Mouse (Mus musculus) heart, embryonic 15.5 days (tissue): ENCODE measurements around the gene Gtf2i. TPM values are rescaled to one million over a fixed set of nuclear protein-coding genes. Genes with fewer than 3 reads are reported as not detected.

ENCODE experiments used
- ATAC-seq: fragments of 200-750 bp; cut with Nextera tagmentation; replicated peaks from 2 replicates; pipeline ENCODE4 v1.8.0; 2017; ENCODE audit warnings: low read depth, moderate TSS enrichment; ENCODE audit not compliant: insufficient number of reproducible peaks, insufficient read depth, low FRiP score
- H3K27ac ChIP-seq: fragments of 300-500 bp; sonication (generic); 2 replicates; pipeline ENCODE4 v1.5.1; 2015; ENCODE audit warnings: mild to moderate bottlenecking, inconsistent platforms
- H3K27me3 ChIP-seq: fragments of 300-500 bp; sonication (generic); 2 replicates; pipeline ENCODE4 v1.6.1; 2015; ENCODE audit warnings: inconsistent platforms
- H3K36me3 ChIP-seq: fragments of 300-500 bp; sonication (generic); 2 replicates; pipeline ENCODE4 v1.6.1; 2015; ENCODE audit warnings: mild to moderate bottlenecking, inconsistent platforms
- H3K4me1 ChIP-seq: fragments of 300-500 bp; sonication (generic); replicated peaks from 2 replicates; pipeline ENCODE4 v1.6.1; 2015; ENCODE audit warnings: inconsistent platforms
- H3K4me2 ChIP-seq: fragments of 300-500 bp; sonication (generic); 2 replicates; pipeline ENCODE4 v1.6.1; 2015; ENCODE audit warnings: inconsistent platforms, mild to moderate bottlenecking, moderate library complexity
- H3K4me3 ChIP-seq: fragments of 300-500 bp; sonication (generic); 2 replicates; pipeline ENCODE4 v1.5.1; 2015; ENCODE audit warnings: mild to moderate bottlenecking, inconsistent platforms
- H3K9ac ChIP-seq: fragments of 300-500 bp; sonication (generic); 2 replicates; pipeline ENCODE4 v1.6.1; 2015; ENCODE audit warnings: mild to moderate bottlenecking, inconsistent platforms
- H3K9me3 ChIP-seq: fragments of 300-500 bp; sonication (generic); replicated peaks from 2 replicates; pipeline ENCODE4 v1.6.1; 2016; ENCODE audit warnings: inconsistent platforms
- WGBS: fragments of 180-500 bp; shearing (Covaris S2); methylation state at CpG from one replicate; pipeline ENCODE4 v1.1.7; 2015; ENCODE audit warnings: mixed read lengths; 5-methylcytosine and 5-hydroxymethylcytosine counted together
- polyA plus RNA-seq: library from polyadenylated mRNA; unstranded; fragments of >200 nt; fragmentation: Nextera tagmentation; extraction: Ambion mirVana; gene quantifications from 2 replicates; pipeline ENCODE4 v1.2.1, GENCODE M21; 2015

The Gtf2i gene
- polyA plus RNA-seq, 1 experiment from 2014 or later: 121 TPM

DNA sequence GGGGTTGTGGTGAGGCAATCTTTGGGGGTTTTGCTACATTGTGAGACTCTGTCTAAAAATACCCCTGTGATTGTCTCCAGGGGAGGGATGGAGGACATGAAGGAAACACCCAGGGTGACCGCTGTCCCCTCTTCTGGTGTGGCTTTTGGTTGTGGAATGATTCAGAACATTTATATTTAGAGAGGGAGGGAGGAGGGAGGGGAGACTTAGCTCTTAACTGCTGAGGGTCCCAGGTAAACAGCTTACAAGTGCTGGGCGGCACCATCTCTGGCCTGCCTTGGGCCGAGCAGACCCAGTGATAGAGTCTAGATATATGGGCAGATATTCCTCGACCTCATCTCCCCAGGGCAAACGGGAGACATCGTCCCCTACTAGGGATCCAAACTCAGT is 86.3 kb downstream of the Gtf2i start:
- Histone ChIP-seq H3K4me3 (no peak overlapping the region), H3K9ac (no peak overlapping the region), H3K27ac (peak overlapping the region; percentile 22; the same call in 1 of the 2 replicates), H3K36me3 (no peaks in the 10 kb centered on the region), H3K4me2 (peak overlapping the region; percentile 21; the same call in 1 of the 2 replicates), H3K9me3 (no peaks in the 10 kb centered on the region), H3K27me3 (peaks cover 2% of the 10 kb centered on the region; the same call in 1 of the 2 replicates), H3K4me1 (peaks cover 37% of the 10 kb centered on the region)
- 57% methylated on average over 6 of the region's 6 CpGs for WGBS
- no peak for ATAC-seq

DNA sequence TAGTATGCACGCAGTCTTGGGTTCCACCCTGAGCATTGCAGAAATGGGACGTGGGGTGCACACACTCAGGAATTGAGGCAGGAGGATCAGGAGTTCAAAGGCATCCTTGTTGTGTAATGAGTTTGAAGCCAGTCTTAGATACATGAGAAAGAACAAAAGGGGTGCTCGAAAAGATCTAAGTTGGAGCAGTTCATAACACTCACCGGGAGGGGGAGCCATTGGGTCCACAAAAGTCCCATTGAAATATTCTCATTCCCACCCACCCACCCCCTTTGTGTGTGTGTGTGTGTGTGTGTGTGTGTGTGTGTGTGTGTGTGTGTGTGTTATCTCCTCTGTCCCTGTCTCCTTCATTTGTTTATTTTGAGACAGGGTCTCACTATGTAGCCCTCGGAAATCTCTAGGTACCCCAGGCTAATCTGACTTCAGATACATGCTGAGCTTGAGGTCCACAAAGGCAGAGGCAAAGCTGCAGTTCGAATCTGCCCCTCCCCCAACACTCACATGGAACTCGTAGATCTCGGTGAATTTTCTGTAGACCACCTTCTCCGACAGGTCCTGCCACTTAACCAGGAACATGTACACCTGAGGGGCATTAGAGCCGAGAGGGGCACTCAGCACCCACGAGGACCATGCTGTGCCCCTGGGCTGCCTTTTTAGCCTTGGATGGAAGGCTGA is 86.8 kb downstream of the Gtf2i start:
- H3K4me3 ChIP-seq: no peak overlapping the region
- H3K27me3 ChIP-seq: peaks cover 5% of the 10 kb centered on the region
- H3K9ac ChIP-seq: no peak overlapping the region
- no peak for ATAC-seq
- peak overlapping the region; percentile 21; the same call in 1 of the 2 replicates for H3K4me2 ChIP-seq
- H3K36me3 ChIP-seq: no peaks in the 10 kb centered on the region
- H3K4me1 ChIP-seq: peaks cover 32% of the 10 kb centered on the region
- no peaks in the 10 kb centered on the region for H3K9me3 ChIP-seq
- 31% methylated on average over 11 of the region's 11 CpGs for WGBS
- peak overlapping the region; percentile 22; the same call in 1 of the 2 replicates for H3K27ac ChIP-seq

- H3K9ac ChIP-seq: no peak overlapping the region
- no peak overlapping the region for H3K27ac ChIP-seq
- no peak for ATAC-seq
- 57% methylated on average over 12 of the region's 12 CpGs for WGBS
- H3K9me3 ChIP-seq: no peaks in the 10 kb centered on the region
- H3K4me2 ChIP-seq: no peak overlapping the region
- H3K36me3 ChIP-seq: no peaks in the 10 kb centered on the region
- no peak overlapping the region for H3K4me3 ChIP-seq
- peaks cover 12% of the 10 kb centered on the region for H3K27me3 ChIP-seq
- H3K4me1 ChIP-seq: peaks cover 29% of the 10 kb centered on the region
Observed at GRCm38 (mm10) chr5:134226946-134227345, 87.6 kb downstream of the Gtf2i start.

DNA sequence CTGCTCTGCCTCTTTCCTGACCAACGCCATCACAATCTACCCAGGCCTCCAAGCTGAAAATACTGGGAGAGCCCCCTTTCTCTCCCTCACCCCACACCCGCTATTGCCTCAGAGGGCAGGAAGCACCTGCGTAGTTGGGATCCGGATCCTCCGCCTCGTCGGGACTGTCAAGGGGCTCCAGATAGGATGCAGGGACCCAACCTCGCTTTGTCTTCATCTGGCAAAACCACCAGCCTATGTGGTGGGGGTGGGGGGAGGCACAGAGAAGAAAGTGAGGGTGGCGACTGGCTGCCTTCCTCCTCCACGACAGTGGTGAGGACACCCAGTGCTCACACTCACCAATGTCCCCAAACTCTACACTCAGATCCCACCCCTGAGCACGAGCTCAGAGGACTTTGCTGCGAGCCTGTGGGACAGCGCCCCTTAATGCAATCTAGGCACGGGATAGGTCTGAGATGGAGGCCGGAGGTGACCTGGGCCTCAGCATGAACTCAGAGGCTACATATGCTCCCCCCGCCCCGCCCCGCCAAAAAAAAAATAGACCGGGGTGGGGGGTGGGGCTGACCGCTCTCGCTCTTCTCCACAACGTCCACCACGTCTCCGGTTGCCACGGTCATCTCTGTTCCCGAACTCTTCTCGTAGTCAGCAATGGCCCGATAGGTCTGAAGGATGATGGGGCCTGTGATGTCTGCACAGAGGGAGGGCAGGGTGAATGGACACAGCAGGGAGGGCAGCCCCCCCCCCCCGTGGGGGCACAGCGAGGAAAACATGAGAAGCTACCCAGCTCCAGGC is 89.3 kb downstream of the Gtf2i start:
- no peak for ATAC-seq
- Histone ChIP-seq H3K9me3 (no peaks in the 10 kb centered on the region), H3K4me2 (no peak overlapping the region), H3K4me1 (peaks cover 32% of the 10 kb centered on the region), H3K27me3 (peaks cover 16% of the 10 kb centered on the region), H3K36me3 (no peaks in the 10 kb centered on the region), H3K27ac (no peak overlapping the region), H3K9ac (no peak overlapping the region), H3K4me3 (no peak overlapping the region)
- 73% methylated on average over 30 of the region's 30 CpGs for WGBS

DNA sequence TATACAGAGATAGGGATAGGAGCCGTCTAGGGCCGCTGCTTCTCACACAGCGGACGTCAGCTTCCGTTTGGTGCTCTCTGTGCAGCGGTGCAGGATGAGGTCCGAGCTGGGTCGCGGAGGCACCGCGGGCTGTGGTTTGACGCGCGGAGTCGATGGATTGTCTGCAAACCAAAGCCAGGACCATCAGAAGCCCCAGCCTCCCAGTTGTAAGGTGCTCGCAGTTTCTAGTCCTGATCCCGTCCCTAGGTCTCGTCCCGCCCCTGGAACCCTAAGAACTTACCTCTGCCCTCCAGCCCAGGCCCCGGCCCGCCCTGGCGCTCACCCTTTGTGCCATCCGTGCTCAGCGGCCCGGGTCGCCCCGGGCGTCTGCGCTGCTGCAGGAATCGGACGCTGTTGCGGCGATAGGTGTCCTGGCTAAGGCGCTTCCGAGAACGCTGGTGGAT is 92.8 kb downstream of the Gtf2i start:
- Histone ChIP-seq H3K27ac (no peak overlapping the region), H3K4me3 (peak overlapping the region; percentile 40), H3K36me3 (peaks cover 2% of the 10 kb centered on the region; the same call in 1 of the 2 replicates), H3K4me1 (peaks cover 20% of the 10 kb centered on the region), H3K9ac (peak overlapping the region; percentile 54), H3K9me3 (no peaks in the 10 kb centered on the region), H3K27me3 (peaks cover 16% of the 10 kb centered on the region), H3K4me2 (peak overlapping the region; percentile 82)
- WGBS: 7% methylated on average over 36 of the region's 36 CpGs
- ATAC-seq: no peak; the same call in 1 of the 2 replicates

DNA sequence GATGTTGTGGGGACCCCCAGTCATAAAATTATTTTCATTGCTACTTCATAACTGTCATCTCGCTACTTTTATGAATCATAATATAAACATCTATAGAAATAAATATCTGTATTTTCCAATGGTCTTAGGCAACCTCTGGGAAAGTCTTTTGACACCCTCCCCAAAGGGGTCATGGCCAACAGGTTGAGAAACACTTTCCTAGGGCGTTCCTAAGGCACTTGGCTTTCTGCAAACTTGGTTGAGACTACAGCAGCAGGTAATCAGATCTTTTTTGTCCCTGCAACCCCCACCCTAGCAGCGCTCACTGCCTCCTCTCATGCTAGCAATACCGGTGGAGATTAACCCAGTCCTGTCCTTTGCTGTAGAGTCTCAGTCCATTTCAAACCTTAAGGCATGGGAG is 93.3 kb downstream of the Gtf2i start:
- 41% methylated on average over 4 of the region's 4 CpGs for WGBS
- H3K4me1 ChIP-seq: peaks cover 15% of the 10 kb centered on the region
- peaks cover 6% of the 10 kb centered on the region; the same call in 1 of the 2 replicates for H3K36me3 ChIP-seq
- H3K4me3 ChIP-seq: peak overlapping the region; percentile 40
- H3K27ac ChIP-seq: no peak overlapping the region
- no peak overlapping the region for H3K9ac ChIP-seq
- peaks cover 16% of the 10 kb centered on the region for H3K27me3 ChIP-seq
- H3K4me2 ChIP-seq: peak overlapping the region; percentile 82
- ATAC-seq: no peak
- H3K9me3 ChIP-seq: no peaks in the 10 kb centered on the region

GRCm38 (mm10) chr5:134217900-134218299 is 96.7 kb downstream of the Gtf2i start:
- Histone ChIP-seq H3K36me3 (peaks cover 8% of the 10 kb centered on the region; the same call in 1 of the 2 replicates), H3K9ac (no peak overlapping the region), H3K4me3 (no peak overlapping the region), H3K27me3 (peaks cover 13% of the 10 kb centered on the region), H3K4me2 (no peak overlapping the region), H3K9me3 (no peaks in the 10 kb centered on the region), H3K4me1 (peaks cover 11% of the 10 kb centered on the region), H3K27ac (no peak overlapping the region)
- 90% methylated on average over 7 of the region's 7 CpGs for WGBS
- no peak for ATAC-seq

- Histone ChIP-seq H3K27me3 (no peaks in the 10 kb centered on the region), H3K9ac (no peak overlapping the region), H3K9me3 (no peaks in the 10 kb centered on the region), H3K4me1 (peaks cover 4% of the 10 kb centered on the region; the same call in 1 of the 2 replicates), H3K27ac (no peak overlapping the region), H3K36me3 (peaks cover 13% of the 10 kb centered on the region; the same call in 1 of the 2 replicates), H3K4me3 (no peak overlapping the region), H3K4me2 (no peak overlapping the region)
- no peak for ATAC-seq
- 49% methylated on average over 12 of the region's 12 CpGs for WGBS
Observed at GRCm38 (mm10) chr5:134214021-134214806, 100.3 kb downstream of the Gtf2i start.

DNA sequence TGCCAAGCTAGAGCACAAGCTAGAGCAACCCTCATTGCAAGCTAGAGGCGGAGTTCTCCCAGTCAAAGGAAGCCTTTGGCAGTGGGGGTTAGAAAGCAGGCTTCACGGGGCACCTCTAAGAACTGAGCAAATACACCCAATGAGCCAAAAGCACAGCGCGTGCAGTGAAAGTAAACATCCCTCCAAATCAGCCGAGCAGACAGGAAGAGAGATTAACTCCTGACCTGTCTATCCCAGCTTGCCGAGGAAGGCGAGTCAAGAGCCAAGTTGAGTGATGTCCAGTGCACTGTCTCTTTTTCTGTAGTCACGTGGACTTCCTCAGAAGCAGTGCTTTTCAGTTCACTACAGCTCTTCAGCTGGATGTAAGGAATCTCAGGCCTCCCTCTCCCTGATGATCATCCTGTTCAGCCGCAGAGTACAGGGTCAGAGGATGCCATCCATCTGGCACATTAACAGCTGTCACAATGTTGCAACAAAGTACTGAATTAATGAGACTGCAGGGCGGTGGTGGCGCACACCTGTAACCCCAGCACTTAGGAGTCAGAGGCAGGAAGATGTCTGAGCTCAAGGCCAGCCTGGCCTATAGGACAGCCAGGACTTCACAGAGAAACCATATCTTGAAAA is 104.5 kb downstream of the Gtf2i start:
- WGBS: 44% methylated on average over 11 of the region's 11 CpGs
- H3K4me1 ChIP-seq: peaks cover 4% of the 10 kb centered on the region; the same call in 1 of the 2 replicates
- H3K9ac ChIP-seq: no peak overlapping the region
- H3K4me2 ChIP-seq: no peak overlapping the region
- no peak overlapping the region for H3K4me3 ChIP-seq
- no peaks in the 10 kb centered on the region for H3K27me3 ChIP-seq
- H3K27ac ChIP-seq: no peak overlapping the region
- H3K36me3 ChIP-seq: peaks cover 8% of the 10 kb centered on the region; the same call in 1 of the 2 replicates
- H3K9me3 ChIP-seq: no peaks in the 10 kb centered on the region
- ATAC-seq: no peak

DNA sequence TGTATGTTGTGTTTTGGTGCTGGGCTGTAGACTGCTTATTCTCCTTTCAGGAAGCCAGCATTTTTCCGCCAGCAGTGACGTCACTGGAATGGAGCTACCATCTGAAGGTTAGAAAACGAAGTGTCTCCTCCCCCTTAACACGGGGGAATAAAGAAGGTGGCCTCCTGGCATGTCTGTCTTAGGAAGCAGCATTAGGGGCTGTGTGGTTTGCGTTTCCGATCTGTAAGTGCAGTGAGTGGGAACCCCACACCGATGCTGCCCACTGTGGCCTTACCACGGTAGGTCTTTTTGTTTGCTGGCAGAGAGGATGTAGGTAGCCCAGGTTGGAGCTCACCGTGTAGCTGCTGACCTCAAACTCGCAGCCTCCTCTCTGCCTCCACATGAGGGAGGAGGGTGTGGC is 107.8 kb downstream of the Gtf2i start:
- 69% methylated on average over 10 of the region's 10 CpGs for WGBS
- no peak for ATAC-seq
- peaks cover 4% of the 10 kb centered on the region; the same call in 1 of the 2 replicates for H3K4me1 ChIP-seq
- no peak overlapping the region for H3K9ac ChIP-seq
- H3K4me3 ChIP-seq: no peak overlapping the region
- H3K36me3 ChIP-seq: peaks cover 12% of the 10 kb centered on the region; the same call in 1 of the 2 replicates
- H3K27me3 ChIP-seq: no peaks in the 10 kb centered on the region
- no peaks in the 10 kb centered on the region for H3K9me3 ChIP-seq
- H3K27ac ChIP-seq: no peak overlapping the region
- no peak overlapping the region for H3K4me2 ChIP-seq
